Mouse (Mus musculus): ENCODE measurements around the gene Olfr231.

GRCm38 (mm10) chr1:174149289-174149688 is 28.3 kb upstream of the Olfr231 start:
- TF ChIP-seq MAFK (IDR thresholded peaks at IDR 0.05; ENCODE audit: insufficient read depth, low read depth, low read length) (no peak), ZC3H11A (IDR thresholded peaks at IDR 0.05; ENCODE audit: borderline replicate concordance, low read depth, low read length) (no peak), ZNF384 (IDR thresholded peaks at IDR 0.05; ENCODE audit: low read depth, low read length) (peak; percentile 55; the same call in 1 of the 2 replicates), HCFC1 (IDR thresholded peaks at IDR 0.05; ENCODE audit: borderline replicate concordance, insufficient read depth, low read length) (no peak)

Data from ES-E14 (cell line).